Mouse (Mus musculus) liver, adult 2 months (tissue): ENCODE measurements around the gene Itpr2.

Experiments used
- CTCF ChIP-seq: fragments of 200-500 bp; IDR thresholded peaks from 2 replicates; pipeline ENCODE4 v1.5.1; 2011; ENCODE audit warnings: low read depth, low read length, control low read depth
- POLR2A ChIP-seq: fragments of 200-500 bp; IDR thresholded peaks from 2 replicates; pipeline ENCODE4 v1.6.1; 2011; ENCODE audit warnings: low read length, control low read depth; ENCODE audit not compliant: insufficient read depth; ENCODE audit errors: extremely low read depth

- TF ChIP-seq CTCF (no peak), POLR2A (no peak)
These were observed 289.7 kb downstream of the Itpr2 start for GRCm38 (mm10) chr6:146212339-146212738.
